ENCODE assay signal across 25 mouse cellular contexts in genomic region chr5:114007753-114008453, GRCm38 (mm10). TPM values are rescaled to one million over a fixed set of nuclear protein-coding genes. Genes with fewer than 3 reads are reported as not detected.
DNase-seq lines count a peak whose midpoint lies in the region; ATAC-seq and TF ChIP-seq lines count a peak whose summit lies in the region.
"Had no signal": no experiment of that assay in that cellular context is flagged by ENCODE, and none has a peak within 500 bp of the region (broad histone marks: within the 10 kb centered on the region; RNA-seq: fewer than 3 reads in every experiment).

No protein-coding gene starts in this region.

- peak; percentile 14 to 17 for DNase-seq in cerebellum, adult 18-20 months
- DNase-seq in cerebellum, postnatal 4 days (ENCODE audit: low spot score in 2 of 2): no peak
- DNase-seq in embryonic facial prominence, embryonic 11.5 days (ENCODE audit: low spot score): no peak
- no peak for DNase-seq in embryonic facial prominence, embryonic 10.5 days (ENCODE audit: low spot score)
- DNase-seq in kidney, adult 2 months: no peak
- DNase-seq in kidney, postnatal 14 days: no peak
- DNase-seq in retina, embryonic 14.5 days (ENCODE audit: low spot score): peak; percentile 37
- DNase-seq: adrenal gland, postnatal 14 days; gastrocnemius, postnatal 25 days; heart, adult 11 months; layer of hippocampus, postnatal 36 days; lung, embryonic 14.5 days; lung, postnatal 14 days; right cerebral cortex, postnatal 14 days; thymus, postnatal 4 days had no signal

- H3K4me1 ChIP-seq in embryonic facial prominence, embryonic 11.5 days (ENCODE audit: control insufficient read depth, insufficient read depth, low read length): no peaks in the 10 kb centered on the region
- no peaks in the 10 kb centered on the region for H3K4me1 ChIP-seq in embryonic facial prominence, embryonic 10.5 days
- H3K4me1 ChIP-seq in kidney, adult 2 months (ENCODE audit: control insufficient read depth, insufficient read depth, low read length): peaks cover 4% of the 10 kb centered on the region; the same call in 1 of the 2 replicates
- H3K4me1 ChIP-seq: heart, embryonic 15.5 days; hindbrain, embryonic 15.5 days; limb, embryonic 12.5 days had no signal

- no peak overlapping the region for H3K27ac ChIP-seq in embryonic facial prominence, embryonic 11.5 days (replicated peaks; ENCODE audit: low read depth, low read length)
- no peak overlapping the region for H3K27ac ChIP-seq in embryonic facial prominence, embryonic 10.5 days (replicated peaks)
- peak overlapping the region; percentile 49 for H3K27ac ChIP-seq in kidney, adult 2 months (ENCODE audit: insufficient read depth, low read depth, low read length)
- H3K27ac ChIP-seq: heart, embryonic 10.5 days; heart, embryonic 15.5 days; hindbrain, embryonic 15.5 days; intestine, embryonic 15.5 days; kidney, postnatal 0 days; limb, embryonic 12.5 days; liver, embryonic 15.5 days; neural tube, embryonic 13.5 days had no signal

- no peak overlapping the region for H3K4me3 ChIP-seq in embryonic facial prominence, embryonic 11.5 days (ENCODE audit: low read depth, low read length)
- H3K4me3 ChIP-seq in embryonic facial prominence, embryonic 10.5 days: no peak overlapping the region
- peak overlapping the region; percentile 1; the same call in 1 of the 2 replicates for H3K4me3 ChIP-seq in kidney, adult 2 months (ENCODE audit: insufficient read depth, low read depth, low read length)
- H3K4me3 ChIP-seq: heart, embryonic 10.5 days; heart, embryonic 15.5 days; hindbrain, embryonic 15.5 days; intestine, embryonic 15.5 days; limb, embryonic 12.5 days; liver, embryonic 15.5 days; neural tube, embryonic 13.5 days had no signal

- no peaks in the 10 kb centered on the region for H3K36me3 ChIP-seq in embryonic facial prominence, embryonic 11.5 days (replicated peaks; ENCODE audit: control insufficient read depth, insufficient read depth, low read depth, low read length)
- no peaks in the 10 kb centered on the region for H3K36me3 ChIP-seq in embryonic facial prominence, embryonic 10.5 days (replicated peaks)
- H3K36me3 ChIP-seq in kidney, adult 2 months (ENCODE audit: control insufficient read depth, insufficient read depth, low read length): peaks cover 2% of the 10 kb centered on the region; the same call in 1 of the 2 replicates
- H3K36me3 ChIP-seq: heart, embryonic 10.5 days; heart, embryonic 15.5 days; hindbrain, embryonic 15.5 days; intestine, embryonic 15.5 days; limb, embryonic 12.5 days; liver, embryonic 15.5 days; neural tube, embryonic 13.5 days had no signal

- no peaks in the 10 kb centered on the region for H3K9me3 ChIP-seq in embryonic facial prominence, embryonic 11.5 days (replicated peaks; ENCODE audit: control insufficient read depth, low read length)
- H3K9me3 ChIP-seq in embryonic facial prominence, embryonic 10.5 days: no peaks in the 10 kb centered on the region
- H3K9me3 ChIP-seq: heart, embryonic 10.5 days; heart, embryonic 15.5 days; hindbrain, embryonic 15.5 days; intestine, embryonic 15.5 days; limb, embryonic 12.5 days; liver, embryonic 15.5 days; neural tube, embryonic 13.5 days had no signal

- 0 out of 2 replicates have a peak, but pooled peaks have one; percentile 34 for ATAC-seq in embryonic facial prominence, embryonic 11.5 days (replicated peaks; ENCODE audit: insufficient number of reproducible peaks, low FRiP score, low TSS enrichment, low read depth)
- ATAC-seq: forebrain, embryonic 14.5 days; intestine, embryonic 15.5 days had no signal

- 79% methylated on average over 12 of the region's 12 CpGs for WGBS in embryonic facial prominence, embryonic 11.5 days
- 79% methylated on average over 12 of the region's 12 CpGs for WGBS in embryonic facial prominence, embryonic 10.5 days
- 54% methylated on average over 12 of the region's 12 CpGs for WGBS in kidney, adult 2 months

- no peak overlapping the region for H3K9ac ChIP-seq in embryonic facial prominence, embryonic 11.5 days (replicated peaks; ENCODE audit: low read length)
- H3K9ac ChIP-seq: heart, embryonic 15.5 days; hindbrain, embryonic 15.5 days; intestine, embryonic 15.5 days; limb, embryonic 12.5 days; liver, embryonic 15.5 days; lung, embryonic 14.5 days; neural tube, embryonic 13.5 days had no signal

- TF ChIP-seq CTCF in kidney, adult 2 months (conservative IDR thresholded peaks at IDR 0.05; ENCODE audit: insufficient read depth, insufficient read length, low read depth, low read length): no peak

- H3K27me3 ChIP-seq in embryonic facial prominence, embryonic 11.5 days (ENCODE audit: control insufficient read depth, insufficient read depth, low read length): no peaks in the 10 kb centered on the region
- H3K27me3 ChIP-seq in embryonic facial prominence, embryonic 10.5 days (replicated peaks; ENCODE audit: low read depth, poor library complexity, severe bottlenecking): no peaks in the 10 kb centered on the region
- no peaks in the 10 kb centered on the region for H3K27me3 ChIP-seq in kidney, adult 2 months (replicated peaks; ENCODE audit: control insufficient read depth, insufficient read depth, low read length)
- H3K27me3 ChIP-seq: heart, embryonic 15.5 days; hindbrain, embryonic 15.5 days; intestine, embryonic 15.5 days; neural tube, embryonic 13.5 days had no signal

- TF ChIP-seq POLR2A in kidney, adult 2 months (IDR thresholded peaks at IDR 0.05; ENCODE audit: low read depth, low read length): no peak

- no peak overlapping the region for H3K4me2 ChIP-seq in embryonic facial prominence, embryonic 11.5 days (ENCODE audit: low read depth, low read length)
- H3K4me2 ChIP-seq: heart, embryonic 15.5 days; hindbrain, embryonic 15.5 days; intestine, embryonic 15.5 days; limb, embryonic 12.5 days; liver, embryonic 15.5 days; lung, embryonic 14.5 days; neural tube, embryonic 13.5 days had no signal

RNA-seq across cellular contexts. Expression of gene Dao, which starts 4.4 kb away (rescaled TPM):
- polyA plus RNA-seq in embryonic facial prominence, embryonic 11.5 days (2014; fragmentation: Nextera tagmentation; extraction: Ambion mirVana): not detected in 2 replicates
- polyA plus RNA-seq in embryonic facial prominence, embryonic 10.5 days (2016; fragmentation: Nextera tagmentation; extraction: Ambion mirVana): not detected in 2 replicates
- 369 and 376 TPM in 2 replicates for polyA plus RNA-seq in kidney, adult 2 months (2012; rRNA removed)
- polyA plus RNA-seq: forebrain, embryonic 14.5 days; heart, embryonic 10.5 days; heart, embryonic 15.5 days; limb, embryonic 12.5 days; liver, adult 2 months; liver, embryonic 15.5 days; lung, embryonic 14.5 days; neural tube, embryonic 13.5 days had no signal

RNA-seq across cellular contexts. Expression of gene Ssh1, which starts 14.2 kb away (rescaled TPM):
- polyA plus RNA-seq in embryonic facial prominence, embryonic 11.5 days (2014; fragmentation: Nextera tagmentation; extraction: Ambion mirVana): 26.0 and 29.0 TPM in 2 replicates
- 15.6 and 17.9 TPM in 2 replicates for polyA plus RNA-seq in embryonic facial prominence, embryonic 10.5 days (2016; fragmentation: Nextera tagmentation; extraction: Ambion mirVana)
- polyA plus RNA-seq in kidney, adult 2 months (2012; rRNA removed): 11.3 and 12.1 TPM in 2 replicates

RNA-seq across cellular contexts. Expression of gene Usp30, which starts 57.4 kb away (rescaled TPM):
- 10.0 and 11.4 TPM in 2 replicates for polyA plus RNA-seq in embryonic facial prominence, embryonic 11.5 days (2014; fragmentation: Nextera tagmentation; extraction: Ambion mirVana)
- 11.9 and 12.9 TPM in 2 replicates for polyA plus RNA-seq in embryonic facial prominence, embryonic 10.5 days (2016; fragmentation: Nextera tagmentation; extraction: Ambion mirVana)
- 24.6 and 26.4 TPM in 2 replicates for polyA plus RNA-seq in kidney, adult 2 months (2012; rRNA removed)

Comparison
In these comparisons a context has a peak if more than half of its experiments do, and no peak if none do; other contexts are left out.
1. DNase-seq: peak in cerebellum, adult 18-20 months (2 of 2) and retina, embryonic 14.5 days (single experiment); none in cerebellum, postnatal 4 days (0 of 2), embryonic facial prominence, embryonic 11.5 days (single experiment), embryonic facial prominence, embryonic 10.5 days (single experiment), kidney, adult 2 months (single experiment) and kidney, postnatal 14 days (single experiment).
2. RNA of gene Dao, which starts 4.4 kb away (polyA plus RNA-seq): 369 to 376 TPM in kidney, adult 2 months; not detected in embryonic facial prominence, embryonic 11.5 days and not detected in embryonic facial prominence, embryonic 10.5 days; every median in the first group is over 100 times any median in the second.